Comparison of ENCODE assay signal across 25 mouse cellular contexts in the genomic region with DNA sequence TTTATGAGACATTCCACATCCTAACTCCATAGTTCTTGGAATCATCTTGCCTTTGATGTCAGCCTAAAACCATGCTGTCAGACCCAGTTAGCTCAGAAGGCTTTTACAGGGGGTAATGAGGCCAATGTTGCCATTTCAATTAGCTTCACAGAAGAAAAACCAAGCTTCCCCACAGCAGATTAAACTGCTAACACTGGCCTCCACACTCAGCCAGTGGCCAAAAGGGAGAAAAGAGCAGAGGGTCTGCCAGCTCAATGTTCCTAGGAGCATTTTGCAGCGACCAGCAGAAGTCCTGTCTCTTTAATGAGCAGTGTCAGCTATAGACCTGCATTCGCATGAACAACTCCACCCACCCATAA.
DNase-seq lines count a peak whose midpoint lies in the region; ATAC-seq lines count a peak whose summit lies in the region.
"Had no signal": no experiment of that assay in that cellular context is flagged by ENCODE, and none has a peak within 500 bp of the region (broad histone marks: within the 10 kb centered on the region; RNA-seq: fewer than 3 reads in every experiment).

No protein-coding gene starts in this region.

- H3K9ac ChIP-seq in embryonic facial prominence, embryonic 12.5 days: no peak overlapping the region
- H3K9ac ChIP-seq in limb, embryonic 15.5 days: no peak overlapping the region
- H3K9ac ChIP-seq in midbrain, embryonic 15.5 days: no peak overlapping the region
- H3K9ac ChIP-seq: heart, embryonic 15.5 days; hindbrain, embryonic 15.5 days; limb, embryonic 12.5 days; liver, embryonic 14.5 days; lung, embryonic 14.5 days; neural tube, embryonic 12.5 days; stomach, embryonic 15.5 days had no signal

- H3K36me3 ChIP-seq in embryonic facial prominence, embryonic 12.5 days: no peaks in the 10 kb centered on the region
- no peaks in the 10 kb centered on the region for H3K36me3 ChIP-seq in embryonic facial prominence, embryonic 10.5 days (replicated peaks)
- no peaks in the 10 kb centered on the region for H3K36me3 ChIP-seq in limb, embryonic 15.5 days
- no peaks in the 10 kb centered on the region for H3K36me3 ChIP-seq in limb, embryonic 10.5 days
- H3K36me3 ChIP-seq in midbrain, embryonic 15.5 days (replicated peaks): no peaks in the 10 kb centered on the region
- H3K36me3 ChIP-seq: forebrain, embryonic 10.5 days; heart, embryonic 15.5 days; hindbrain, embryonic 15.5 days; limb, embryonic 12.5 days; neural tube, embryonic 12.5 days; stomach, embryonic 15.5 days had no signal

- no peak overlapping the region for H3K4me2 ChIP-seq in embryonic facial prominence, embryonic 12.5 days (replicated peaks)
- no peak overlapping the region for H3K4me2 ChIP-seq in limb, embryonic 15.5 days
- H3K4me2 ChIP-seq in midbrain, embryonic 15.5 days: no peak overlapping the region
- H3K4me2 ChIP-seq: heart, embryonic 15.5 days; hindbrain, embryonic 15.5 days; limb, embryonic 12.5 days; lung, embryonic 14.5 days; neural tube, embryonic 12.5 days; stomach, embryonic 15.5 days had no signal

- ATAC-seq in embryonic facial prominence, embryonic 12.5 days (ENCODE audit: insufficient number of reproducible peaks, insufficient read depth, low FRiP score, low TSS enrichment): 0 out of 2 replicates have a peak, but pooled peaks have one; percentile 35
- ATAC-seq in limb, embryonic 15.5 days (ENCODE audit: insufficient number of reproducible peaks, low FRiP score, low TSS enrichment, low read depth): no peak
- peak; percentile 86 for ATAC-seq in midbrain, embryonic 15.5 days (replicated peaks)
- ATAC-seq: CD4-positive, CD25-positive, alpha-beta regulatory T cell, adult 4 months had no signal

- H3K27ac ChIP-seq in embryonic facial prominence, embryonic 12.5 days: no peak overlapping the region
- H3K27ac ChIP-seq in embryonic facial prominence, embryonic 10.5 days (replicated peaks): no peak overlapping the region
- 0 out of 2 replicates have a peak overlapping the region, but pooled peaks have one; percentile 9 for H3K27ac ChIP-seq in limb, embryonic 15.5 days
- H3K27ac ChIP-seq in limb, embryonic 10.5 days: no peak overlapping the region
- H3K27ac ChIP-seq in midbrain, embryonic 15.5 days: no peak overlapping the region
- H3K27ac ChIP-seq: forebrain, embryonic 10.5 days; heart, embryonic 15.5 days; hindbrain, embryonic 15.5 days; limb, embryonic 12.5 days; liver, embryonic 14.5 days; neural tube, embryonic 12.5 days; stomach, embryonic 15.5 days had no signal

- H3K4me1 ChIP-seq in embryonic facial prominence, embryonic 12.5 days: 0 out of 2 replicates have a peak, but pooled peaks cover 3% of the 10 kb centered on the region
- H3K4me1 ChIP-seq in embryonic facial prominence, embryonic 10.5 days: peaks cover 20% of the 10 kb centered on the region
- H3K4me1 ChIP-seq in limb, embryonic 15.5 days: no peaks in the 10 kb centered on the region
- peaks cover 7% of the 10 kb centered on the region for H3K4me1 ChIP-seq in limb, embryonic 10.5 days
- H3K4me1 ChIP-seq in midbrain, embryonic 15.5 days: 0 out of 2 replicates have a peak, but pooled peaks cover 4% of the 10 kb centered on the region
- H3K4me1 ChIP-seq: heart, embryonic 15.5 days; hindbrain, embryonic 15.5 days; stomach, embryonic 15.5 days had no signal

- no peak for DNase-seq in embryonic facial prominence, embryonic 10.5 days (ENCODE audit: low spot score)
- no peak for DNase-seq in limb, embryonic 10.5 days (ENCODE audit: low spot score)
- no peak for DNase-seq in frontal cortex, postnatal 10 days (ENCODE audit: low spot score in 2 of 2)
- no peak for DNase-seq in urinary bladder, postnatal 10 days (ENCODE audit: low spot score)
- DNase-seq in kidney, postnatal 36 days: no peak
- DNase-seq: adrenal gland, postnatal 36 days; cerebellum, adult 18-20 months; heart, postnatal 36 days; kidney, adult 18-20 months; layer of hippocampus, adult 9-11 months; lung, embryonic 14.5 days; right cerebral cortex, adult 18-20 months; right cerebral cortex, postnatal 4 days; thymus, postnatal 25 days had no signal

- 59% methylated on average over 2 of the region's 2 CpGs for WGBS in embryonic facial prominence, embryonic 12.5 days
- WGBS in embryonic facial prominence, embryonic 10.5 days: 45% methylated on average over 2 of the region's 2 CpGs
- 34% methylated on average over 2 of the region's 2 CpGs for WGBS in limb, embryonic 15.5 days
- 59% methylated on average over 2 of the region's 2 CpGs for WGBS in limb, embryonic 10.5 days
- WGBS in midbrain, embryonic 15.5 days: 39% methylated on average over 2 of the region's 2 CpGs

- no peaks in the 10 kb centered on the region for H3K9me3 ChIP-seq in embryonic facial prominence, embryonic 12.5 days
- no peaks in the 10 kb centered on the region for H3K9me3 ChIP-seq in embryonic facial prominence, embryonic 10.5 days
- no peaks in the 10 kb centered on the region for H3K9me3 ChIP-seq in limb, embryonic 15.5 days
- no peaks in the 10 kb centered on the region for H3K9me3 ChIP-seq in limb, embryonic 10.5 days (replicated peaks)
- H3K9me3 ChIP-seq in midbrain, embryonic 15.5 days: no peaks in the 10 kb centered on the region
- H3K9me3 ChIP-seq: forebrain, embryonic 10.5 days; heart, embryonic 15.5 days; hindbrain, embryonic 15.5 days; limb, embryonic 12.5 days; neural tube, embryonic 12.5 days; stomach, embryonic 15.5 days had no signal

- H3K4me3 ChIP-seq in embryonic facial prominence, embryonic 12.5 days: no peak overlapping the region
- H3K4me3 ChIP-seq in embryonic facial prominence, embryonic 10.5 days: no peak overlapping the region
- no peak overlapping the region for H3K4me3 ChIP-seq in limb, embryonic 15.5 days
- H3K4me3 ChIP-seq in limb, embryonic 10.5 days: no peak overlapping the region
- no peak overlapping the region for H3K4me3 ChIP-seq in midbrain, embryonic 15.5 days
- H3K4me3 ChIP-seq: forebrain, embryonic 10.5 days; heart, embryonic 15.5 days; hindbrain, embryonic 15.5 days; limb, embryonic 12.5 days; neural tube, embryonic 12.5 days; stomach, embryonic 15.5 days had no signal

- no peaks in the 10 kb centered on the region for H3K27me3 ChIP-seq in embryonic facial prominence, embryonic 12.5 days
- no peaks in the 10 kb centered on the region for H3K27me3 ChIP-seq in embryonic facial prominence, embryonic 10.5 days (replicated peaks; ENCODE audit: low read depth, poor library complexity, severe bottlenecking)
- H3K27me3 ChIP-seq in limb, embryonic 15.5 days: no peaks in the 10 kb centered on the region
- H3K27me3 ChIP-seq in limb, embryonic 10.5 days (ENCODE audit: low read depth, poor library complexity, severe bottlenecking): no peaks in the 10 kb centered on the region
- no peaks in the 10 kb centered on the region for H3K27me3 ChIP-seq in midbrain, embryonic 15.5 days (replicated peaks)
- H3K27me3 ChIP-seq: heart, embryonic 15.5 days; hindbrain, embryonic 15.5 days; limb, embryonic 12.5 days; neural tube, embryonic 12.5 days; stomach, embryonic 15.5 days had no signal
